Mouse (Mus musculus): Measurements from ENCODE around the gene Smad6. TPM values are rescaled to one million over a fixed set of nuclear protein-coding genes. Genes with fewer than 3 reads are reported as not detected.

Smad6 gene
- total and polyA plus RNA-seq, 2 experiments from 2014 or later = 1.7 to 11.9 TPM

DNA sequence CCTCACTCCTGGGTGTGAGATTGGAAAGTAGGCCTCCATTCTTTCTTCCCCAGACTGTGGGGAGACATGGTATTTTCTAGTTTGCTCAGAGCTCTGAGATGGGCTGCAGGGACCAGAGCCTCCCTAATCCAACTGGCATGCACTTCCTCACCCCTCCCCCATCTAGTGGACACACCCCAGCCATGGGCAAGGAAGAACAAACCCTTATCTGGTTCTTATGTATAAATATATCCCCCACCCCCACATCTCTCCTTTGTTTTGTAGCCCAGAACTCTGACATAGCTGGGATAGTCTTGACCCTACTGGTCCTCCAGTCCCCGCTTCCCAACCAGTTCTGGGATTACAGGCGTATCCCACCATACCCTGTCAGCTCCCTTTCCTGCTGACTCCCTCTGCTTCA lies 69.3 kb downstream of the Smad6 start:
- Histone ChIP-seq H3K4me1 (ENCODE audit: insufficient read depth, low read length) (no peaks in the 10 kb centered on the region), H3K9ac (replicated peaks; ENCODE audit: low read length) (no peak overlapping the region), H3K4me2 (ENCODE audit: low read depth, low read length) (no peak overlapping the region), H3K36me3 (ENCODE audit: insufficient read depth, low read length) (no peaks in the 10 kb centered on the region), H3K4me3 (ENCODE audit: low read length) (no peak overlapping the region), H3K27me3 (ENCODE audit: insufficient read depth, low read length) (no peaks in the 10 kb centered on the region), H3K9me3 (ENCODE audit: low read length) (no peaks in the 10 kb centered on the region), H3K27ac (no peak overlapping the region)
- TF ChIP-seq CTCF (IDR thresholded peaks at IDR 0.05; ENCODE audit: low read depth) = no peak
- DNase-seq (ENCODE audit: low spot score) = no peak
- no peak for ATAC-seq
- WGBS = 100% methylated on average over 2 of the region's 2 CpGs

- 31% methylated on average over 4 of the region's 4 CpGs for WGBS
- DNase-seq (ENCODE audit: low spot score) = no peak
- Histone ChIP-seq H3K4me3 (ENCODE audit: low read length) (no peak overlapping the region), H3K36me3 (ENCODE audit: insufficient read depth, low read length) (no peaks in the 10 kb centered on the region), H3K4me1 (ENCODE audit: insufficient read depth, low read length) (no peaks in the 10 kb centered on the region), H3K9me3 (ENCODE audit: low read length) (no peaks in the 10 kb centered on the region), H3K27ac (no peak overlapping the region), H3K9ac (replicated peaks; ENCODE audit: low read length) (no peak overlapping the region), H3K4me2 (ENCODE audit: low read depth, low read length) (no peak overlapping the region), H3K27me3 (ENCODE audit: insufficient read depth, low read length) (no peaks in the 10 kb centered on the region)
- TF ChIP-seq CTCF (IDR thresholded peaks at IDR 0.05; ENCODE audit: low read depth) = no peak
- ATAC-seq = no peak
Measured at GRCm38 (mm10) chr9:63950357-63950756, 71.5 kb downstream of the Smad6 start.

GRCm38 (mm10) chr9:63949393-63949792 lies 72.5 kb downstream of the Smad6 start:
- Histone ChIP-seq H3K9me3 (ENCODE audit: low read length) (no peaks in the 10 kb centered on the region), H3K4me2 (ENCODE audit: low read depth, low read length) (no peak overlapping the region), H3K27me3 (ENCODE audit: insufficient read depth, low read length) (no peaks in the 10 kb centered on the region), H3K27ac (no peak overlapping the region), H3K9ac (replicated peaks; ENCODE audit: low read length) (no peak overlapping the region), H3K4me3 (ENCODE audit: low read length) (no peak overlapping the region), H3K36me3 (ENCODE audit: insufficient read depth, low read length) (no peaks in the 10 kb centered on the region), H3K4me1 (ENCODE audit: insufficient read depth, low read length) (no peaks in the 10 kb centered on the region)
- TF ChIP-seq CTCF (IDR thresholded peaks at IDR 0.05; ENCODE audit: low read depth) = no peak
- ATAC-seq (no peak), DNase-seq (ENCODE audit: low spot score) (no peak)
- 62% methylated on average over 4 of the region's 4 CpGs for WGBS

GRCm38 (mm10) chr9:63942608-63942982 lies 79.3 kb downstream of the Smad6 start:
- no peaks in the 10 kb centered on the region for H3K27me3 ChIP-seq (ENCODE audit: insufficient read depth, low read length)
- H3K4me3 ChIP-seq (ENCODE audit: low read length) = no peak overlapping the region
- ATAC-seq (peak; percentile 40; the same call in 1 of the 2 replicates), DNase-seq (ENCODE audit: low spot score) (no peak)
- no peaks in the 10 kb centered on the region for H3K9me3 ChIP-seq (ENCODE audit: low read length)
- no peak overlapping the region for H3K4me2 ChIP-seq (ENCODE audit: low read depth, low read length)
- no peak for TF ChIP-seq CTCF (IDR thresholded peaks at IDR 0.05; ENCODE audit: low read depth)
- H3K4me1 ChIP-seq (ENCODE audit: insufficient read depth, low read length) = no peaks in the 10 kb centered on the region
- no peak overlapping the region for H3K9ac ChIP-seq (replicated peaks; ENCODE audit: low read length)
- peak overlapping the region; percentile 69; the same call in 1 of the 2 replicates for H3K27ac ChIP-seq
- H3K36me3 ChIP-seq (ENCODE audit: insufficient read depth, low read length) = no peaks in the 10 kb centered on the region
- 56% methylated on average over 2 of the region's 2 CpGs for WGBS

DNA sequence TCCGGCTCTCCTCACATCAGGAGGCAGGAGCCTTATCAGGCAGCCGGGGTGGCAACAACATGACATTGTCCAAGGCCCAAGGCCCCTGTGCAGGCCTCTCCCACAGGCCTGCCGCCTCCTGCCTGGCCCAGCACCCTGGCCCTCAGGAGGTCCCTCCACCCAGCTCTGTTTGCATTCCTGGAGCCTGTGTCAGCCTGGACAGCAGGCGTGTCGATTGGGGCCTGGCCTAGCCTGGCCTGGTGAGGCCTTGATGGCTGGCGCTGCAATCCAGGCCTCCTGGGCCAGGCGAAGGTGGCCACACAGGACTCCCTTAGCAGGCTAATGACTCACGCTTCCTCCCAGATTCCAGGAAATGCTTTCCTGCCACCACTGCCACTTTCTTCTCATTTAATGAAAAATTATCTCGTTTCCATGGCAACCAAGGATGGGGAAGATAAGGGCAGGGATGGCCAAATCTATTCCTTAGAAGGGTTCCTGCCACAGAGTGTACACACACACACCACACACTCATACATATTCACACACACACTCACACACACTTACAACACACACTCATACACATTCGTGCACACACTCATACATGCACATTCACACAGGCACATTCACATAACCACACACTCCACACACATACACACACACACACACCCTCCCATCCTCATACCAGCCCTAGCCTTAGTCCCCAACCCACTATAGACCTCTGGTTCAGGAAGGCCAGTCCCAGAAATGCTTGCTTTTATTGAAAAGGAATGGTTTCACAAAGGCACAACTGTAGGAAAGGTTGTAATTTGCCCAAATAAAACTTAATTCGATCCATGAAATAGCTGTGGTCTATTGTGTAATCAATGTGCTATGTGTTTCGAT lies 79.9 kb downstream of the Smad6 start:
- Histone ChIP-seq H3K27ac (peak overlapping the region; percentile 69), H3K9ac (replicated peaks; ENCODE audit: low read length) (0 out of 2 replicates have a peak overlapping the region, but pooled peaks have one; percentile 2), H3K36me3 (ENCODE audit: insufficient read depth, low read length) (no peaks in the 10 kb centered on the region), H3K27me3 (ENCODE audit: insufficient read depth, low read length) (no peaks in the 10 kb centered on the region), H3K4me1 (ENCODE audit: insufficient read depth, low read length) (no peaks in the 10 kb centered on the region), H3K4me3 (ENCODE audit: low read length) (no peak overlapping the region), H3K4me2 (ENCODE audit: low read depth, low read length) (no peak overlapping the region), H3K9me3 (ENCODE audit: low read length) (no peaks in the 10 kb centered on the region)
- peak; percentile 56; the same call in 1 of the 2 replicates for ATAC-seq
- TF ChIP-seq CTCF (IDR thresholded peaks at IDR 0.05; ENCODE audit: low read depth) = no peak
- peak; percentile 69 for DNase-seq (ENCODE audit: low spot score)
- WGBS = 67% methylated on average over 12 of the region's 12 CpGs

- H3K4me2 ChIP-seq (ENCODE audit: low read depth, low read length) = no peak overlapping the region
- no peaks in the 10 kb centered on the region for H3K36me3 ChIP-seq (ENCODE audit: insufficient read depth, low read length)
- ATAC-seq (no peak), DNase-seq (ENCODE audit: low spot score) (no peak)
- no peak overlapping the region for H3K9ac ChIP-seq (replicated peaks; ENCODE audit: low read length)
- no peak overlapping the region for H3K27ac ChIP-seq
- 67% methylated on average over 5 of the region's 5 CpGs for WGBS
- no peak overlapping the region for H3K4me3 ChIP-seq (ENCODE audit: low read length)
- TF ChIP-seq CTCF (IDR thresholded peaks at IDR 0.05; ENCODE audit: low read depth) = no peak
- no peaks in the 10 kb centered on the region for H3K4me1 ChIP-seq (ENCODE audit: insufficient read depth, low read length)
- H3K27me3 ChIP-seq (ENCODE audit: insufficient read depth, low read length) = no peaks in the 10 kb centered on the region
- no peaks in the 10 kb centered on the region for H3K9me3 ChIP-seq (ENCODE audit: low read length)
Measured at GRCm38 (mm10) chr9:63936256-63936655, 85.6 kb downstream of the Smad6 start.

GRCm38 (mm10) chr9:63933068-63933467 lies 88.8 kb downstream of the Smad6 start:
- no peaks in the 10 kb centered on the region for H3K9me3 ChIP-seq (ENCODE audit: low read length)
- no peak overlapping the region for H3K27ac ChIP-seq
- 74% methylated on average over 5 of the region's 5 CpGs for WGBS
- H3K27me3 ChIP-seq (ENCODE audit: insufficient read depth, low read length) = no peaks in the 10 kb centered on the region
- no peak overlapping the region for H3K9ac ChIP-seq (replicated peaks; ENCODE audit: low read length)
- ATAC-seq (no peak), DNase-seq (ENCODE audit: low spot score) (no peak)
- H3K36me3 ChIP-seq (ENCODE audit: insufficient read depth, low read length) = no peaks in the 10 kb centered on the region
- H3K4me2 ChIP-seq (ENCODE audit: low read depth, low read length) = no peak overlapping the region
- no peak for TF ChIP-seq CTCF (IDR thresholded peaks at IDR 0.05; ENCODE audit: low read depth)
- H3K4me3 ChIP-seq (ENCODE audit: low read length) = no peak overlapping the region
- H3K4me1 ChIP-seq (ENCODE audit: insufficient read depth, low read length) = 0 out of 2 replicates have a peak, but pooled peaks cover under 1% of the 10 kb centered on the region
